Mouse (Mus musculus) layer of hippocampus, adult 8-10 months (tissue): ENCODE results near the gene Actl6b. TPM values are rescaled to one million over a fixed set of nuclear protein-coding genes. Genes with fewer than 3 reads are reported as not detected.
A peak's percentile ranks its signal among the peaks of the same experiment; 100 is the strongest.

Source experiments
- DNase-seq, 2 experiments: peaks; one replicate each; pipeline ENCODE4 v3.0.0; 2022; ENCODE audit warnings: low spot score in 2 of 2
- total RNA-seq, 4 experiments: library from RNA; stranded (reverse); gene quantifications; 2 replicates each; pipeline ENCODE4 v1.2.4; 2022

Actl6b gene
- total RNA-seq, 4 experiments from 2014 or later: 116 to 137 (median 125) TPM

DNA sequence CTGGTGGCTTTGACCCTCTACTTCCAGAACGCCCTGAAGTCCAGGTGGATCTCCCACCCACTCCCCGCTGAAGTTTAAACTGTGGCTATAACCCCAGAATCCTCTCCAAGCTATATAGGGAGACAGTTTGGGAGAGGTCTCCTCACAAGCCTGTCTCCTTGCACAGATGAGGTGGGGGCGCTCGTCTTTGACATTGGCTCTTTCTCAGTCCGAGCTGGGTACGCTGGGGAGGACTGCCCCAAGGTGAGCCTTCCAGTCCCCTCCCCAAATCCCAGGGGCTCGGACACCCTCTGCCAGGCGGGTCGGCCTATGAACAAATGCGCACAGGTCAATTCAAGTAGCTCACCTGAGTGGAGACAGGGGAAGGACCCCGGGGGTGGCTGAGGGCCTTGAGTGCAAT, 581 bp downstream of the Actl6b start:
- DNase-seq: no peak

DNA sequence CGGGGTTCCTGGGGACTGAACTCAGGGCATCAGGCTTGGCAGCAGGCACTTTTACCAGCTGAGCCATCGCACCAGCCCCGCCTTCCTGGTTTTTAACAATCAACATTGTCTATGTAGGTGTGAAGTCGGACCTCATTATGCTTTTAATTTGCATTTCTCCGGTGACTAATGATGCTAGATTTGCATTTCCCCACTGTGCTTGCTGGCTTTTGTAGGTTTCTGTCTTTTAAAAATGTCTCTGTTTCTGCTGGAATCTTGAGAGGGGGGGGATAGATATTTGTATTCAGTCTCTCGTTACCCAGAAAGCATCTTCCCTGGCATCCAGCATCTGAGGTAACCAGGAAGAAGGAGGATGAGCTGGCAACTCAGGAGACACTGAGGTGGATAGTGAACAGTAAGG, 8.2 kb downstream of the Actl6b start:
- no peak for DNase-seq

DNA sequence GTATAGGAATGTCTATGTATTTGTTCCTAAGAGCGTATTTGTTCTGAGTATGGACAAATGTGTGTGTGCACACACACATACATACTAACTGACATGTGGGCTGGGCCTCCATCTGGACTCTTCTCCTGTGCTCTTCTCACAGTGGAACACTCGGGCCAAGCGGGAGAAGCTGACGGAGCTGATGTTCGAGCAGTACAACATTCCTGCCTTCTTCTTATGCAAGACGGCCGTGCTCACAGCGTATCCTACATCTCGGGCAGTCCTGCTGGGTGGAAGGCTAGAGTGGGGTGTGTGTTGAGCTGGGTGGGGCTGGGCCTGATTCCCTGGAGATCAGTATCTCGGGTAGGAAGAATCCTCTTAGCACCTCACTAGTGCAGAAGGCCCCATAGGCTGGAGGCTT, 9.6 kb downstream of the Actl6b start:
- DNase-seq: peak in 1 of 2 experiments; percentile 51

DNA sequence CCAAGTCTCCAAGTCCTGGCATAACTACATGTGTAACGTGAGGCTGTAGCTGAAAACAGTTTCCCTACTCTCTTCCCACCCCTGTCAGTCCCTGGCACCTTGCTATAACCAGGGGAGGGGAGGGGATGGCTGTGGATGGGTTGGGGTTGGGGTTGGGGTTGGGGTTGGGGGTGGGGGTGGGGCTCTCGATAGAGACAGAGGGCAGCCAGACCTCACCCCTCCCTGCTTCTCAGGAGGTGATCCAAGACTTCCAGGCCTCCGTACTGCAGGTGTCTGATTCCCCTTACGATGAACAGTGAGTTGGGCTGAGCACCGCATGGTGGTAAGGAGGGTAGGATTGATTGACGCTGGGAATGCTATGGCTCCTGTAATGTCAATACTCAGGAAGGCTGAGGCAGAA, 12.4 kb downstream of the Actl6b start:
- DNase-seq: no peak

DNA sequence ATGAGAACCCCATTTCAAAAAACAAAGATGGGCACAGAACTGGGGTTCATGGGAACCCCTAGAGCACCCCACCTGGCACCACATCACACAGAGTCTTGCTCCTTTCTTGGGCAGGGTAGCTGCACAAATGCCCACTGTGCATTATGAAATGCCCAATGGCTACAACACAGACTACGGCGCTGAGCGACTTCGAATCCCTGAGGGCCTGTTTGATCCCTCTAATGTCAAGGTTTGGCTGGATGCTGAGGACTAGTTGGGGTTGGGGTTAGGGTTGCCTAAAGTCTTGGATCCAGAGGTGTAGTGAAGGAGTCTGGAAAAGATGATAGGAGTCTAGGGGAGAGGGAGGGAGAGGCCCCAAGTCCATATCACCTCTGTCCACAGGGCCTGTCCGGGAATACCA, 13.1 kb downstream of the Actl6b start:
- DNase-seq: no peak

DNA sequence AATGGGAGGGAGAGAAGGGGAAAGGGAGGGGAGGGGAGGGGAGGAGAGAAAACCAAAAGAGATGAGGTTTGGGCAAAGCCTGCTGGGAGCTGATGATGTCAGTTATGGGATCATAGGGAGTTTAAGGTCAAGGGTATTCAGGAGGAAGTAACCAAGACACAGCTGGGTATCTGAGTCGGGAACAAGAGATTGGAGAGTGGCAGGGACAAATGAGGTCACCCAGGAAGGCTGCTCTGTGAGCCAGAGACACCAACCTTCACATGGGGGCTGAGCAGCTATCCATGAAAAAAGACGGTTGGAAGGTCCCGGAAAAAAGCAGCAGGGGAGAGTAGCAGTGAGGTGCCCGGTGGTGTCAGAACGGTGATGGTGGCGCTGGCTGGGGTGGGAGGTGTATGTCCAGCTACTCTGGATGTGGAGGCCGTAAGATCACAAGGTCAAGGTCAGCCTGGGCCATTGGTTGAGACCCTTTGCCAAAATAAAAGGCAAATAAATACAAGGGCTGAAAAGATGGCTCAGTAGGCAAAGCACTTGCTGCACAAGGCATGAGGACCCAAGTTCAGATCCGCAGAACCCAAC, 15.0 kb downstream of the Actl6b start:
- DNase-seq: no peak

DNA sequence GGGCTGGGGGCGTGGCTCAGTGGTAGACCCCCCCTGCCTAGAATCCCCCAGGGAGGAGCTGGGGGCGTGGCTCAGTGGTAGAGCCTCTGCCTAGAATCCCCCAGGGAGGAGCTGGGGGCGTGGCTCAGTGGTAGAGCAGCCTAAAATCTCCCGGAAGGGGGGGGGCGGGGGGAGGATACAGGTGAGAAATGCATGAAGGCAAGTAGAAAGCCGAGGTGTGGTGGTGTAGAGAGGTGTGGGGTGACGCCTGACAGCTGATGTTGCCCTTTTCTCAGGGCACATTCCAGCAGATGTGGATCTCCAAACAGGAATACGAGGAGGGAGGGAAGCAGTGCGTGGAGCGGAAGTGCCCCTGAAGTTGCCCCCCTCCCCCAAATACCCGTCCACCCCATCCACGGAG, 15.7 kb downstream of the Actl6b start:
- DNase-seq: no peak

DNA sequence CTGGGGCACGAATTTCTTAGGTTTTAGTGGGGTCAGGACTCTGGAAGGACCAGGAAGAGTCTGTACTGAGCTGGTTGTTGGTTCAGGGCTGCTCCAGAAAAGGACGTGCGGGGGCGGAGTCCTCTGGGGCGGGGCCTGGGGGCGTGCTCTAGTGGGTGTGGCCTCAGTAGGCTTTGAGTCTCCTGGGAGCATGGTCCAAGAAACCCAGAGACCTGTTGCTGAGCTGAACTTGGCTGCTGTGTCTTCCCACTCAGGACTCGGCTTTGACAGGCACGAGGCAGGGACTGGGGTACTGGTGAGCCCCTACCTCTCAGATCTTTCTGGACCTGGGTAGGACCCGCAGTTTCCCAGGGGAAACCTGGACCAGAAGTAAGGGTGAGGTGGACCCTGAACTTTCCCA, 16.3 kb downstream of the Actl6b start, which contains the start of gene Tfr2:
Tfr2 (plus strand) TSS at position 176 of the 400 bp plus-strand sequence.
- no peak for DNase-seq

DNA sequence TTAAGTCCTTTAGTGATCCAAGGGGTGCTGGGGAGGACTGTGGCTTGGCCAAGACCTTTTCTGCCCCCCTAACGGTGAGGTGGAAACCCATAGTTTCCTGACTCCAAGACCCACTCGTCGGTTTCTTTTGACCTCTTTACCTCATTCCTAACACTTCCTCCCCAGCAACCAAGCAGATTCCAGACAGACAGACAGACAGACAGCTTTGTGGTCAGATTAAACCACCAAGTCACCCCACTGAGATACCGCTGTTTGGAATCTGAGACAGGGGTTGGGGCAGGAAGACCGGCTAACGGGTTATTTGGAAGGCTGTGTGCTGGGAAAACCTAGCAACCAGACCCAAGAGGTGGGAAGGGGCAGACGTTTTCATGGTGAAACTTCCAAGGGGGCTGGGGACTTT, 16.9 kb downstream of the Actl6b start:
- DNase-seq: no peak

DNA sequence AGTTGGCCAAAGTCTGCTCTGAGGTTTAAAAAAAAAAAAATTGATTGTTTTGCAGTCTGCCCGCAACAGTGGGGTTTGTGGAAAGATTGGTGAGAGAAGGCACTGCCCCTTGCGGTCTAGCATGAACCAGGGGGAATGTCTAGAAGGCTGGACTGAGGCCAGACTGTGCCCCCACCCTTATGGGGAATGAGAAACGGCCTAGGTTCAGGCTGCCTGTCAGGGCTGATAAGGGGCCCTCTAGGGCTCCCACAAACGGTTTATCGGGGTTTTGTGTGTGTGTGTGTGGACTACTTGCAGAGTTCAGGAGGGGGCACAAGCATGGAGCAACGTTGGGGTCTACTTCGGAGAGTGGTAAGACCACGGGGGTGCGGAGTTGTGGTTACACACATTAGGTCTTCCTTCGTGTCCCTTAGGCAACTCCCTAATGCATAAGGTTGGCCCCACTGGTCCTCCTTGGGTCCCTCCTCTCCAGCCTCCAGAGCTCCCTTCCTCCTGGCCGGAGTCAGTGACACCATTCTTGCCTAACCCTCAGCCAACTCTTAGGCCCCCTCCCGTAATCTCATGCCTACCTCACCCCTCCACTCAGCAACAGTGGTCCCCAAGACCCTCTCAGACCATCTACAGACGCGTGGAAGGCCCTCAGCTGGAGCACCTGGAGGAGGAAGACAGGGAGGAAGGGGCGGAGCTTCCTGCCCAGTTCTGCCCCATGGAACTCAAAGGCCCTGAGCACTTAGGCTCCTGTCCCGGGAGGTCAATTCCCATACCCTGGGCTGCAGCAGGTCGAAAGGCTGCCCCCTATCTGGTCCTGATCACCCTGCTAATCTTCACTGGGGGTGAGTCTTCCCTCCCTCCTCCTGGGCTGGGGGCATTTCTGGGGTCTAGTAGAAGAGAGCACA, 17.6 kb downstream of the Actl6b start:
- DNase-seq: no peak

DNA sequence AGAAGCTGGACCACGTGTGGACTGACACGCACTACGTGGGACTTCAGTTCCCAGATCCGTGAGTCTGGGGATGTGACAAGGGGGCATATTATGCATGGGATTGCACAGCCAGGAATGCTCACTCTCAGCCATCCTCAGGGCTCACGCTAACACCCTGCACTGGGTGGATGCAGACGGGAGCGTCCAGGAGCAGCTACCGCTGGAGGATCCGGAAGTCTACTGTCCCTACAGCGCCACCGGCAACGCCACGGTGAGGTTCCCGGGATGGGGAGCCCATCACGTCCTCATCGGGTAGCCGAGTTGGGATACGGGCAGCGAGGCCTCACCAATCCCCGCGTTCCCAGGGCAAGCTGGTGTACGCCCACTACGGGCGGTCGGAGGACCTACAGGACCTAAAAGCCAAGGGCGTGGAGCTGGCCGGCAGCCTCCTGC, 21.2 kb downstream of the Actl6b start:
- peak; percentile 41 to 55 for DNase-seq

DNA sequence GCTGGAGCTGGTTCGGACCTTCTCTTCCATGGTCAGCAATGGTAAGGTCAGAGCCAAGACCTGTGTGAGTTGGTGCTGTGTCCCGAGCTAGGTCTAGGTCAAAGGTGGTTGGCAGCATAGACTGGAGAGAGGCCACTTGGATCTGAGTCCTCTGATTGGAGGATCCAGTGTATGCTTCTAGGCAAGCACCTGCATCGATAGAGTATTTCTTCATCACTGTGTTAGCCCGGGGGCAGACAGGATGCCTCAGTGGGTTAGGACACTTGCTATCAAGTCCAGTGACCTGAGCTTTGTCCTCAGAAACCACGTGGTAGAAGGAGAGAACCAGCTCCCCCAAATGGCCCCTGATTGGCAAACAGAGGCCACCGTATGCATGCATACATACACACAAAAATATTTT, 26.9 kb downstream of the Actl6b start:
- DNase-seq: no peak

DNA sequence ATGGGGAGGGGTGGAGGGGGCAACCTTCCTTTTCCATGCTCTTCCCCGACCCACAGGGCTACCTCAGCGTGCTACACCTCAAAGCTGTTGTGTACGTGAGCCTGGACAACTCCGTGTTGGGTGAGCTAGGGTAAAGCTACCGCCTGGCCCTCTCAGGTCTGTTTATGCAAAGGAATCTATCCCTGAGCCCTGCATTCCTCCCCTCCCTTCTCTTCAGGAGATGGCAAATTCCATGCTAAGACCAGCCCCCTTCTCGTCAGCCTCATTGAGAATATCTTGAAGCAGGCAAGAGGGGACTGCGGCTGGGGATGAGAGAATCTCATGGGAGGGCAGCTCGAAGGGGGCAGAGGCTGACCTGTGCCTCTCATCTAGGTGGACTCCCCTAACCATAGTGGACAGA, 29.4 kb downstream of the Actl6b start:
- no peak for DNase-seq

DNA sequence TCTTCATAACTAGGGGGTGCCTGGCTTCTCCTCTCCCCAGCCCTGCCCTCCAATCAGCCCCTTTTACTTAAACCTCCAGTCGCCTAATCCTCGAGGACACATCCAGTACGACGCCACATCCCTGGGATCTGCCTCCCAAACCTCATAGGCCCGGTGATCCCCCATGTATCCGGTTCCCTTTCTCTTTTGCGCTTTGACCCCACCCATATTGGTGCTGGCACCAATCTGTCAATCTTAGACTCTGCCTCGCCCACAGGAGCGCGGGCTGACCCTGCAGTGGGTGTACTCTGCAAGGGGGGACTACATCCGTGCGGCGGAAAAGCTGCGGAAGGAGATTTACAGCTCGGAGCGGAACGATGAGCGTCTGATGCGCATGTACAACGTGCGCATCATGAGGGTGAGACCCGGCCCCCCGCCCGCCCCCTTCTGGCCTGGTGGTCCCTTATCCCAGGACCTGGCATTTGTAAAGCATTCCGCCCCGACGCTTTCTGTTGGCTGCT, 30.4 kb downstream of the Actl6b start:
- DNase-seq: peak; percentile 43 to 46

DNA sequence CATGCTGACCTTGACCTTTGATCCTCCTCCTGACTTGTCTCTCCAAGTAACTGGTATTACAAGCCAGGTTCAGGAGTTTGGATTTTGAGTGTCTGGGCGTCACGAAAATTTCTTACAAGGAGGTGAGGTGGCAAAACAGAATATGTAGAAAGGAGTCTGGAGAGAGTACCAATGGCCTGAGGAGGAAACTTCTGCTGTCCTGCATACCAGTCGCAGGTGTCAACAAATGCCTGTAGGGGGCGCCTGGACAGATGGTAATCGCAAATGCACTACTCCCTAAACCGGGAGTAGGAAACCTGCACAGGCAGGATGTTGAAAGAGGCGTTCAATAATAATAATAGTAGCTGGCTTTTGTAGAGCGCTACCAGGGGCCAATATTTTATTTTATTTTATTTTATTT, 31.7 kb downstream of the Actl6b start:
- DNase-seq: peak; percentile 58 to 59

DNA sequence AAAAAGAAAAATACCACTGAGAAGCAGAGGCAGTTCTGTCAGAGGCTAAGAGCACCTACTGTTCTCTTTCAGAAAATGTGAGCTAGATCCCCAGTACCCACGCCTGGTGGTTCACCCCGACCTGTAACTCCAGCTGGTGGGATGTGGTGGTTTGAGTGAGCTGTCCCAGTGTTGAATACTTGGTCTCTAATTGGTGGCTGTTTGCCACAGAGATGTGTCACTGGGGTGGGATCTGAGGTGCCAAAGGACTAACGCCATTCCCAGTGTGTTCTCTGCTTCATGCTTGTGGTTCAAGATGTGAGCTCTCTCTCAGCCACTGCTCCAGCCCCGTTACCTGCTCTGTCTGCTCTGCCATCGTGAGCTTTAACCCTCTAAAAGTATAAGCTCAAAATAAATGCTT, 37.2 kb downstream of the Actl6b start:
- DNase-seq: no peak

DNA sequence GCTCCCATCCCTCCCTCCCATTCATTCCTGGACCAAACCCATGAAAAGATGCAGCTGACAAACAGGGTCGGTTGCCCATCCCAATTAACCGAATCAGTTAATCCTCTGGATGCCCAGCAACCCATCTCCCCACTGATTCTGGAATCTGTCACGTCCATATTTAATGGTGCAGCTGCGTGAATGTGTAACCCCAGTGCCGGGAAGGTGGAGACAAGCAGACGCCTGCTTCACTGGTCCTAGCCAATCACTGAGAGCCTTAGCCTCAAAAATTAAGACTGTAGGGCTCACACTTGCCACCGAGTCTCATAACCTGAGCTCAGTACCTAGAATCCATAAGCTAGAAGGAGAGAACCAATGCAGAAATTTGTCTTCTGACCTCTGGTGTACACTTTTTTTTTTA, 42.6 kb downstream of the Actl6b start:
- no peak for DNase-seq

DNA sequence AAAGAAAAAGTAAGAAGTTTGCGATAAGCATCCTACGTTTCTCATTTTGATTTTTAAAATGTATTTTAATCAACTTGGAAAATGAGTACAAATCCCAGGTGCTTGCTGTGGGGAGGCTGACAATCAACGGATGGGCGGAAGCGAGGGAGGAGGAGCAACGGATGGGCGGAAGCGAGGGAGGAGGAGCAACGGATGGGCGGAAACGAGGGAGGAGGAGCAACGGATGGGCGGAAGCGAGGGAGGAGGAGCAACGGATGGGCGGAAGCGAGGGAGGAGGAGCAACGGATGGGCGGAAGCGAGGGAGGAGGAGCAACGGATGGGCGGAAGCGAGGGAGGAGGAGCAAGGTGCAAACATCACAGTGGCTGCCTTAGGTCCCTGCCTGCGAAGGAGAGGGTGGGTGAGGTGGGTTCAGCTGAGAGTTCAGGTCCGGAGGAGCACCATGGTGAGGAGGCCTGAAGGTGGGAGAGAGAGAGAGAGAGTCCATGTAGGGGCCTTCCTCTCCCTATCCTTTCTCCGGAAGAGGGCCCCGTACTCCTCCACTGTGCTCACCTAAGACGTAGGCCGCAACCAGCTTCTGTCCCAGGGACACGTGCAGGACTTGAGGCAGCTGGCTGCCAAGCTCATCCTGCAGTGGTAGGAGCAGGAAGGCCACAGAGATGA, 43.4 kb downstream of the Actl6b start:
- no peak for DNase-seq

DNA sequence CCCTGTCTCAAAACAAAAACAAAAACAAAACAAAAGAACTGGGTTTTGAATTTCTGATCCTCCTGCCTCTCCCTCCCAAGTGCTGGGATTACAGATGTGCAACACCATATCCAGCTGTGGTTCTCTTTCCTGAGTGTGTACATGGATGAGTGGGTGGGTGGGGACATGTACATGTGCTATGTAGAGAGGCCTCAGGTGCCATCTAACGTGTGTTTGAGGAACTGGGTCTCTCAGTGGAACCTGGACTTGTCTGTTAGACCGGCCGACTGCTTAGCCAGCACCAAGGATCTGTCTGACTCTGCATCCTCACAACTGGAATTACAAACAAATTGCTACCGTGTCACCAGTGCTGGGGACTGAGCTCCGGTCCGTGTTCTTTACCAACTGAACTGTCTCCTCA, 44.3 kb downstream of the Actl6b start:
- no peak for DNase-seq

DNA sequence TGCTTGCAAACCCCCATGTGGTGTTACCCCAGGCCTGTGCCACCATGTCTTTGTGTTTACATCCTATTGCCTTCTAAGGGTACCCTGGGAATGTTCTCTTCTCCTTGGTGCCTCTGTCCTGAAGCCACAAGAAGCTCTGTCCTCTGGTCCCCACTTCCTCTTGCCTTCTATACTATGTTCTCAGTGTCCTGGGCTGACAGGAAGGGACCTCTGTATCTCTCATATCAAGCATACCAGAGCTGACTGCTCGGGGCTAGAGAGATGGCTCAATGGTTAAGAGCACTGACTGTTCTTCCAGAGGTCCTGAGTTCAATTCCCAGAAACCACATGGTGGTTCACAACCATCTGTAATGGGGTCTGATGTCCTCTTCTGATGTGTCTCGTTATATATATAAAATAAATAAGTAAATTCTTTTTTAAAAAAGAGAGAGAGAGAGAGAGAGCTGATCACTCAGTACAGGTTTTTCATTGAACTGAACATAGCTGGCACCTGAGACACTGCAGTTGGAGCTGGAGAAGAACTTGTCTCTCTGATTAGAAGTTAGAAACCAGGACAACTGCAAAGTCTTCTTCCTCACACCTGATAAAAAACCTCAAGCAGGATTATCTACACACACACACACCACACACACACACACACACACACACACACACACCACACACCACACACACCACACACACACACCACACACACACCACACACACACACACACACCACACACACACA, 44.9 kb downstream of the Actl6b start:
- no peak for DNase-seq

DNA sequence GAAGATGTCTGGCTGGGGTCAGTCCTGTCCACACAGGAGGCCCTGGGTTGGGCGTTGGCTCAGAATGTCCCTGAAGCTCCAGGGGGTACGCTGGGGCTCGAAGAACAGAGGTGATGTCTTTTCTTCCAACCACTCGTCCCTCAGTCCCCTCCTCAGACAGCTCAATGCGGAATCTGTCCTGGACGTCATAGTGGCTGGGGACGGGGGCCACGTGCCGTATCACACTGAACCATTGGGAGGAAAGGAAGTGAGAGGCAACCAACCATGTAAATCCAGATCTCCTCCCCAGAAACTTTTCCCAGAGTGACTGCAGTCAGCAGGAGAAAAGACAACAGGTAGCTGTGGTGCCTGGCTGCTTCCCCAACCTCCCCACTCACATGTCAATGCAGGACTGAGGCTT, 46.3 kb downstream of the Actl6b start:
- no peak for DNase-seq

DNA sequence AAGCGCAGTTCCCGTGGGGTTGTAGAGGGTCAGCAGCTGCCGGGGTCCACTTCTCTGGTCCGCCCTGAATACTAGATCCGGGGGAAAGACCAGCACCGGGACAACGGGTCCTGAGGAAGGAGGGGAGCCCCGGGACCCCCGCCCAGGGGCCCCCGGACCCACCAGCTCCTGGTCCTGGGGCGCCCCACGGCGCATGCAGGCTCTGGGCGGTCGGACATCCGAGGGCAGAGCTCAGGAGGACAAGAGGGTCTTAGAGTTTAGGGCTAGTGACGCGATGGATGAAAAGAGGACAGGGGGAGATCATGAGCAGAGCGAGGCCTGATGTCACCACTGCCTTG, 46.9 kb downstream of the Actl6b start:
- DNase-seq: no peak
